ENCODE assay signal across 19 mouse cellular contexts in genomic region chr7:73031407-73031806, GRCm38 (mm10).
"Had no signal": no experiment of that assay in that cellular context is flagged by ENCODE, and none has a peak within 500 bp of the region (broad histone marks: within the 10 kb centered on the region; RNA-seq: fewer than 3 reads in every experiment).

No protein-coding gene starts in this region.

- H3K9ac ChIP-seq: lung, embryonic 14.5 days; midbrain, embryonic 12.5 days; neural tube, embryonic 13.5 days; neural tube, embryonic 15.5 days had no signal

- DNase-seq: lung, adult 18-20 months; lung, postnatal 10 days; lung, postnatal 4 days; midbrain, embryonic 14.5 days; retina, postnatal 1 day; right cerebral cortex, adult 18-20 months; right cerebral cortex, postnatal 25 days; right cerebral cortex, postnatal 4 days; spleen, adult 18-20 months; thymus, adult 18-20 months; thymus, postnatal 14 days; thymus, postnatal 36 days had no signal

- H3K27me3 ChIP-seq: midbrain, embryonic 12.5 days; neural tube, embryonic 13.5 days; neural tube, embryonic 15.5 days had no signal

- H3K4me3 ChIP-seq: midbrain, embryonic 10.5 days; midbrain, embryonic 12.5 days; myocyte; neural tube, embryonic 13.5 days; neural tube, embryonic 15.5 days had no signal

- H3K36me3 ChIP-seq: midbrain, embryonic 10.5 days; midbrain, embryonic 12.5 days; neural tube, embryonic 13.5 days; neural tube, embryonic 15.5 days had no signal

- H3K9me3 ChIP-seq: midbrain, embryonic 10.5 days; midbrain, embryonic 12.5 days; neural tube, embryonic 13.5 days; neural tube, embryonic 15.5 days had no signal

- H3K27ac ChIP-seq: neural tube, embryonic 15.5 days had no signal

- ATAC-seq: midbrain, embryonic 16.5 days had no signal

- H3K4me2 ChIP-seq: lung, embryonic 14.5 days; midbrain, embryonic 12.5 days; neural tube, embryonic 13.5 days; neural tube, embryonic 15.5 days had no signal
